Comparison of ENCODE assay signal across 1 mouse cellular context in genomic region chr3:103792566-103792965, GRCm38 (mm10).
TF ChIP-seq lines count a peak whose summit lies in the region.

No protein-coding gene starts in this region.

TF ChIP-seq in MEL, 35 proteins besides CTCF, POLR2A, EP300 and RAD21:
- TF ChIP-seq TAL1 (IDR thresholded peaks at IDR 0.05; ENCODE audit: low read length) (no peak), KAT2A (conservative IDR thresholded peaks at IDR 0.05; ENCODE audit: low read depth, low read length) (no peak), E2F4 (IDR thresholded peaks at IDR 0.05; ENCODE audit: borderline replicate concordance, low read depth, low read length) (no peak), NELFE (IDR thresholded peaks at IDR 0.05; ENCODE audit: low read depth, low read length) (0 out of 2 replicates have a peak, but pooled peaks have one; percentile 1), MXI1 (IDR thresholded peaks at IDR 0.05; ENCODE audit: low read depth, low read length) (no peak), MYC (IDR thresholded peaks at IDR 0.05; ENCODE audit: low read depth, low read length) (no peak), ZNF384 (IDR thresholded peaks at IDR 0.05; ENCODE audit: low read depth, low read length) (no peak), POLR2AphosphoS5 (IDR thresholded peaks at IDR 0.05; ENCODE audit: borderline replicate concordance, low read depth, low read length) (no peak)
